Mouse (Mus musculus) ES-Bruce4 (cell line): ENCODE measurements at regions not wholly inside any gene's neighbourhood (a gene's known extent, or its start where the extent isn't known, plus 50 kb on each side); places are given as distances from the start of the nearest gene placed in this dataset.

ENCODE experiments used
- CTCF ChIP-seq: IDR thresholded peaks from one replicate; pipeline ENCODE4 v1.8.1; 2011; ENCODE audit warnings: low read depth, low read length
- EP300 ChIP-seq: IDR thresholded peaks from 2 replicates; pipeline ENCODE4 v1.6.1; 2011; ENCODE audit warnings: low read depth, low read length; ENCODE audit not compliant: insufficient read depth
- POLR2A ChIP-seq: IDR thresholded peaks from one replicate; pipeline ENCODE4 v1.8.1; 2011; ENCODE audit warnings: low read length; ENCODE audit not compliant: insufficient read depth

DNA sequence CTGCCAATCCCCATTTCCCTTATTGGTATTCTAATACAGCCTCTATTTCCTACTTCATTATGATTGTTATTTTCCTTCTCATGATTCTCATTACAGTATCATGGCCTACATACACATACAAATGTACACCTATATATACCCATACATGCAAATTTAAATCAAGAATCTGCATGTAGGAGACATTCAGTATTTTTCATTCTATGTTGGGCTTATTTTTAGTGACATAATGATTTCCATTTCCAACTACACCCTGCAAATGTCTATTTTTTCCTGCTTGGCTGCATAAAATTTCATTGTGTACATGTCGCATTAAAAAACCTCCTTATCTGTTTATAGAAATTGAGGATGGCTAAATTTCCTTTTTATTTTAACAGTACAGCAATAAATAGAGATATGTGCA, 236.9 kb upstream of the Ghitm start:
- no peak for TF ChIP-seq CTCF
- no peak for TF ChIP-seq POLR2A
- TF ChIP-seq EP300, result no peak
